ENCODE assay signal across 11 mouse cellular contexts in the genomic region with DNA sequence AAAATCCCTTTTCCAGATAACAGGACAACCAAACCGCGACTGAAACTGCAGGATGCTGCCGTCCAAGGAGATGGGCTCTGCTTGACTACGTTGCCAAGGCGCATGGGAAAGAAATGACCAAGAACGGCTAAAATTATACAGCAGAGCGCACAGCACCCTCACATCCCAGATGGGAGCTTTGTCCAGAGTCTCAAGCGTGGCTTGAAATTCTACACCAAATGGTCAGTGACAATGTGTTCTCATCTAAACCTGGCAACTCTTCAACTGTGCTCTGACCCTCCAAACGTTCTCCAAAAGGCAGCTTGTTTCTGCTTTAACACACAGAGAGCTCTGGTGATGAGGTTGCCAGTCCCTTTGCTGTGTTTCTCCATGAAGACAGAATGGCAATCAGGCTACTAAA. TPM values are rescaled to one million over a fixed set of nuclear protein-coding genes. Genes with fewer than 3 reads are reported as not detected.
DNase-seq lines count a peak whose midpoint lies in the region; ATAC-seq and TF ChIP-seq lines count a peak whose summit lies in the region.
"Had no signal": no experiment of that assay in that cellular context is flagged by ENCODE, and none has a peak within 500 bp of the region (broad histone marks: within the 10 kb centered on the region; RNA-seq: fewer than 3 reads in every experiment).

No protein-coding gene starts in this region.

- H3K27me3 ChIP-seq in kidney, embryonic 14.5 days (ENCODE audit: control insufficient read depth, insufficient read depth, low read length), result no peaks in the 10 kb centered on the region
- no peaks in the 10 kb centered on the region for H3K27me3 ChIP-seq in testis, adult 2 months (ENCODE audit: control insufficient read depth, insufficient read depth, low read length)
- H3K27me3 ChIP-seq: megakaryocyte, embryonic 14.5 days had no signal

- H3K9ac ChIP-seq in kidney, embryonic 14.5 days (ENCODE audit: low read depth, low read length), result no peak overlapping the region

- TF ChIP-seq POLR2A in testis, adult 2 months (IDR thresholded peaks at IDR 0.05; ENCODE audit: control insufficient read depth, low read depth, low read length), result no peak

- no peak overlapping the region for H3K4me3 ChIP-seq in kidney, embryonic 14.5 days (ENCODE audit: low read length)
- H3K4me3 ChIP-seq in testis, adult 2 months (ENCODE audit: control insufficient read depth, low read depth, low read length), result no peak overlapping the region
- H3K4me3 ChIP-seq: erythroblast, embryonic 14.5 days; megakaryocyte, embryonic 14.5 days had no signal

- WGBS in kidney, embryonic 14.5 days, result 57% methylated on average over 9 of the region's 9 CpGs

- ATAC-seq in kidney, embryonic 14.5 days (ENCODE audit: low FRiP score, low TSS enrichment), result no peak
- ATAC-seq in erythroid progenitor cell, adult 5-6 weeks (replicated peaks; ENCODE audit: low FRiP score, poor library complexity, severe bottlenecking), result no peak

- DNase-seq in cerebellum, adult 18-20 months, result peak; percentile 48 to 50
- no peak for DNase-seq in cerebellum, adult 8-10 months
- DNase-seq in kidney, adult 8-10 months, result no peak
- DNase-seq in testis, postnatal 10 days (ENCODE audit: low spot score), result no peak
- DNase-seq in testis, postnatal 14 days (ENCODE audit: low spot score), result peak; percentile 19
- DNase-seq: heart, postnatal 4 days had no signal

- H3K36me3 ChIP-seq in kidney, embryonic 14.5 days (ENCODE audit: control insufficient read depth, insufficient read depth, low read length), result peaks cover 15% of the 10 kb centered on the region; the same call in 1 of the 2 replicates
- no peaks in the 10 kb centered on the region for H3K36me3 ChIP-seq in testis, adult 2 months (ENCODE audit: control insufficient read depth, insufficient read depth, low read length)

- no peaks in the 10 kb centered on the region for H3K9me3 ChIP-seq in kidney, embryonic 14.5 days (ENCODE audit: control insufficient read depth, low read length)
- H3K9me3 ChIP-seq: megakaryocyte, embryonic 14.5 days had no signal

- no peak for TF ChIP-seq CTCF in testis, adult 2 months (IDR thresholded peaks at IDR 0.05; ENCODE audit: control insufficient read depth, insufficient read depth, insufficient replicate concordance, low read depth, low read length)

- peak overlapping the region; percentile 17; the same call in 1 of the 2 replicates for H3K27ac ChIP-seq in kidney, embryonic 14.5 days (ENCODE audit: low read depth, low read length)
- H3K27ac ChIP-seq in testis, adult 2 months (ENCODE audit: control insufficient read depth, insufficient read depth, low read depth, low read length), result peak overlapping the region; percentile 39

- no peak overlapping the region for H3K4me2 ChIP-seq in kidney, embryonic 14.5 days (replicated peaks; ENCODE audit: low read depth, low read length)

- peaks cover 11% of the 10 kb centered on the region; the same call in 1 of the 2 replicates for H3K4me1 ChIP-seq in kidney, embryonic 14.5 days (ENCODE audit: control insufficient read depth, insufficient read depth, low read length)
- H3K4me1 ChIP-seq in testis, adult 2 months (ENCODE audit: control insufficient read depth, insufficient read depth, low read length), result peaks cover 13% of the 10 kb centered on the region

RNA-seq across cellular contexts. Expression of a gene that starts 39.0 kb away (rescaled TPM):
- polyA plus RNA-seq in kidney, embryonic 14.5 days (2014; fragmentation: Nextera tagmentation; extraction: Ambion mirVana), result 34.5 and 50.3 TPM in 2 replicates
- polyA plus RNA-seq in testis, adult 2 months (2012; rRNA removed), result 32.8 and 37.8 TPM in 2 replicates
- 1.1 TPM in 1 of 2 replicates, not detected in the other for total RNA-seq in erythroid progenitor cell, adult 5-6 weeks (2015; ENCODE audit: low replicate concordance)
- 1.2 TPM in 2 replicates for total RNA-seq in erythroid progenitor cell, adult 5-6 weeks (2017; ENCODE audit: low replicate concordance)

Comparison
In these comparisons a context has a peak if more than half of its experiments do, and no peak if none do; other contexts are left out.
1. DNase-seq: peak in cerebellum, adult 18-20 months (2 of 2) and testis, postnatal 14 days (single experiment); none in cerebellum, adult 8-10 months (single experiment), kidney, adult 8-10 months (0 of 2) and testis, postnatal 10 days (single experiment).